Comparison of ENCODE assay signal across 21 mouse cellular contexts in the genomic region with DNA sequence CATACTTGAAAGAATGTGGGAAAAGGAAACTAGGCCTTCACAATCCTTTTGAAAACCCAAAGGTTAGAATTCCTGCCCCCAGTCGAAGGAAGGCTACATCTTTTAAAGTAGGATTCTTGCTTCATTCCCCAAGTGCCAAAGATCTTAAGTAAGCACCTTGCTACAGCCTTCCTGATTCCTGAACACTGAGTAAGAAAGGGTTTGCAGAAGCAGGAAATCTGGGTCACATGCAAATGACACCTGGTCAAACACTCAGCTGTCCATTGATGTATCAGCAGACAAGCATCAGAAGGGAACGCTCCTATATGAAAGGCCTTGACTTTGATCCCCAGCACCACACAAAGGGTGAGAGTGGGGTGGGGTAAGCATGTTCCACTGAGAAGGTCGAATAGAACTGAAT.
DNase-seq lines count a peak whose midpoint lies in the region; ATAC-seq and TF ChIP-seq lines count a peak whose summit lies in the region.
"Had no signal": no experiment of that assay in that cellular context is flagged by ENCODE, and none has a peak within 500 bp of the region (broad histone marks: within the 10 kb centered on the region; RNA-seq: fewer than 3 reads in every experiment).

No protein-coding gene starts in this region.

- no peaks in the 10 kb centered on the region for H3K27me3 ChIP-seq in liver, embryonic 16.5 days (ENCODE audit: control insufficient read depth, insufficient read depth, low read depth, low read length)
- H3K27me3 ChIP-seq: liver, embryonic 13.5 days; lung, embryonic 15.5 days had no signal

- intact Hi-C loops in gastrocnemius, adult 2 months (cut with DNase I): no loop called here

- no peak for TF ChIP-seq CTCF in gastrocnemius, adult 2 months (IDR thresholded peaks at IDR 0.05)

- peak; percentile 21; the same call in 1 of the 2 replicates for ATAC-seq in liver, embryonic 16.5 days (ENCODE audit: low read depth)
- ATAC-seq: CD4-positive, CD25-positive, alpha-beta regulatory T cell, adult 4 months; forebrain, embryonic 16.5 days; midbrain, embryonic 16.5 days had no signal

- H3K36me3 ChIP-seq in liver, embryonic 16.5 days (ENCODE audit: control insufficient read depth, insufficient read depth): no peaks in the 10 kb centered on the region
- H3K36me3 ChIP-seq: limb, embryonic 10.5 days; liver, embryonic 13.5 days; lung, embryonic 15.5 days had no signal

- no peak overlapping the region for H3K4me2 ChIP-seq in liver, embryonic 16.5 days (ENCODE audit: low read depth, low read length)
- H3K4me2 ChIP-seq: liver, embryonic 13.5 days; lung, embryonic 15.5 days had no signal

- peaks cover 9% of the 10 kb centered on the region for H3K4me1 ChIP-seq in liver, embryonic 16.5 days (ENCODE audit: control insufficient read depth, low read depth, low read length)

- H3K4me3 ChIP-seq in gastrocnemius, adult 2 months: no peak overlapping the region
- no peak overlapping the region for H3K4me3 ChIP-seq in liver, embryonic 16.5 days (ENCODE audit: low read depth, low read length)
- H3K4me3 ChIP-seq: left cerebral cortex, adult 2 months; liver, embryonic 13.5 days; lung, embryonic 15.5 days had no signal

- H3K9me3 ChIP-seq in liver, embryonic 16.5 days (replicated peaks; ENCODE audit: control insufficient read depth, low read length): no peaks in the 10 kb centered on the region
- H3K9me3 ChIP-seq: limb, embryonic 10.5 days; liver, embryonic 13.5 days; lung, embryonic 15.5 days had no signal

- H3K9ac ChIP-seq in liver, embryonic 16.5 days (ENCODE audit: low read depth, low read length): no peak overlapping the region
- H3K9ac ChIP-seq: liver, embryonic 13.5 days; lung, embryonic 15.5 days had no signal

- no peak for DNase-seq in gastrocnemius, adult 2 months
- no peak for DNase-seq in gastrocnemius, postnatal 10 days
- DNase-seq in liver: no peak
- peak; percentile 5 for DNase-seq in retina, embryonic 14.5 days (ENCODE audit: low spot score)
- DNase-seq in retina, postnatal 1 day: no peak
- DNase-seq in yolk sac, embryonic 10.5 days (ENCODE audit: low spot score): peak; percentile 64
- no peak for DNase-seq in frontal cortex, postnatal 10 days (ENCODE audit: low spot score in 2 of 2)
- DNase-seq: cerebellum, adult 11 months; cerebellum, adult 9-11 months; heart, postnatal 4 days; liver, embryonic 13.5 days; thymus, adult 18-20 months; thymus, postnatal 36 days had no signal

- H3K27ac ChIP-seq in gastrocnemius, adult 2 months: peak overlapping the region; percentile 78; the same call in 1 of the 2 replicates
- H3K27ac ChIP-seq in liver, embryonic 16.5 days (ENCODE audit: low read length): no peak overlapping the region
- H3K27ac ChIP-seq: kidney, postnatal 0 days; left cerebral cortex, adult 2 months; liver, embryonic 13.5 days; lung, embryonic 15.5 days had no signal

- WGBS in liver, embryonic 16.5 days (ENCODE audit: insufficient replicate concordance): 28% methylated on average over 3 of the region's 3 CpGs

Comparison
In these comparisons a context has a peak if more than half of its experiments do, and no peak if none do; other contexts are left out.
1. DNase-seq: peak in retina, embryonic 14.5 days (single experiment) and yolk sac, embryonic 10.5 days (single experiment); none in gastrocnemius, adult 2 months (single experiment), gastrocnemius, postnatal 10 days (single experiment), liver (single experiment), retina, postnatal 1 day (single experiment) and frontal cortex, postnatal 10 days (0 of 2).